Mouse (Mus musculus) heart, embryonic 16.5 days (tissue): ENCODE measurements at regions not wholly inside any gene's neighbourhood (a gene's known extent, or its start where the extent isn't known, plus 50 kb on each side); places are given as distances from the start of the nearest gene placed in this dataset.

Experiments used
- ATAC-seq: fragments of 200-750 bp; cut with Nextera tagmentation; replicated peaks from 2 replicates; pipeline ENCODE4 v1.8.0; 2017; ENCODE audit warnings: moderate number of reproducible peaks; ENCODE audit not compliant: insufficient read depth, low FRiP score; ENCODE audit errors: extremely low read depth
- H3K27ac ChIP-seq: fragments of 300-500 bp; sonication (generic); 2 replicates; pipeline ENCODE4 v1.5.1; 2014; ENCODE audit warnings: mild to moderate bottlenecking, low read length, control low read depth, moderate library complexity
- H3K27me3 ChIP-seq: fragments of 300-500 bp; sonication (generic); 2 replicates; pipeline ENCODE4 v1.6.1; 2014; ENCODE audit warnings: low read length, mixed read lengths; ENCODE audit not compliant: control insufficient read depth, insufficient read depth
- H3K36me3 ChIP-seq: fragments of 300-500 bp; sonication (generic); 2 replicates; pipeline ENCODE4 v1.6.1; 2014; ENCODE audit not compliant: control insufficient read depth, insufficient read depth
- H3K4me1 ChIP-seq: fragments of 300-500 bp; sonication (generic); 2 replicates; pipeline ENCODE4 v1.6.1; 2014; ENCODE audit warnings: low read length, mixed read lengths; ENCODE audit not compliant: control insufficient read depth, insufficient read depth
- H3K4me2 ChIP-seq: fragments of 300-500 bp; sonication (generic); 2 replicates; pipeline ENCODE4 v1.6.1; 2014; ENCODE audit warnings: low read depth, mild to moderate bottlenecking, control low read depth, low read length
- H3K4me3 ChIP-seq: fragments of 300-500 bp; sonication (generic); 2 replicates; pipeline ENCODE4 v1.5.1; 2014; ENCODE audit warnings: mild to moderate bottlenecking, control low read depth, low read length
- H3K9ac ChIP-seq: fragments of 300-500 bp; sonication (generic); 2 replicates; pipeline ENCODE4 v1.6.1; 2014; ENCODE audit warnings: low read length, control low read depth
- H3K9me3 ChIP-seq: fragments of 300-500 bp; sonication (generic); replicated peaks from 2 replicates; pipeline ENCODE4 v1.6.1; 2016; ENCODE audit warnings: low read length; ENCODE audit not compliant: control insufficient read depth
- WGBS: fragments of 180-500 bp; shearing (Covaris S2); extraction: QIAGEN DNeasy Blood & Tissue Kit; methylation state at CpG from one replicate; pipeline ENCODE4 v1.1.7; 2014; 5-methylcytosine and 5-hydroxymethylcytosine counted together

- no peak for ATAC-seq
- no peaks in the 10 kb centered on the region for H3K9me3 ChIP-seq
- 78% methylated on average over 3 of the region's 3 CpGs for WGBS
Measured at GRCm38 (mm10) chr4:12784479-12784878, 612.7 kb upstream of the Fam92a start.

GRCm38 (mm10) chr4:12784068-12784467 lies 612.3 kb upstream of the Fam92a start:
- H3K4me1 ChIP-seq, result peaks cover 15% of the 10 kb centered on the region
- H3K9ac ChIP-seq, result no peak overlapping the region
- H3K9me3 ChIP-seq, result no peaks in the 10 kb centered on the region
- H3K27ac ChIP-seq, result no peak overlapping the region
- H3K36me3 ChIP-seq, result no peaks in the 10 kb centered on the region
- H3K4me3 ChIP-seq, result no peak overlapping the region
- WGBS, result 82% methylated on average over 11 of the region's 11 CpGs
- no peak overlapping the region for H3K4me2 ChIP-seq
- no peaks in the 10 kb centered on the region for H3K27me3 ChIP-seq
- ATAC-seq, result no peak

More at GRCm38 (mm10) chr4:12784479-12784878, 612.7 kb upstream of the Fam92a start:
- no peaks in the 10 kb centered on the region for H3K36me3 ChIP-seq
- H3K4me1 ChIP-seq, result peaks cover 15% of the 10 kb centered on the region
- no peak overlapping the region for H3K4me2 ChIP-seq
- no peak overlapping the region for H3K9ac ChIP-seq
- no peak overlapping the region for H3K4me3 ChIP-seq
- H3K27me3 ChIP-seq, result no peaks in the 10 kb centered on the region
- no peak overlapping the region for H3K27ac ChIP-seq

DNA sequence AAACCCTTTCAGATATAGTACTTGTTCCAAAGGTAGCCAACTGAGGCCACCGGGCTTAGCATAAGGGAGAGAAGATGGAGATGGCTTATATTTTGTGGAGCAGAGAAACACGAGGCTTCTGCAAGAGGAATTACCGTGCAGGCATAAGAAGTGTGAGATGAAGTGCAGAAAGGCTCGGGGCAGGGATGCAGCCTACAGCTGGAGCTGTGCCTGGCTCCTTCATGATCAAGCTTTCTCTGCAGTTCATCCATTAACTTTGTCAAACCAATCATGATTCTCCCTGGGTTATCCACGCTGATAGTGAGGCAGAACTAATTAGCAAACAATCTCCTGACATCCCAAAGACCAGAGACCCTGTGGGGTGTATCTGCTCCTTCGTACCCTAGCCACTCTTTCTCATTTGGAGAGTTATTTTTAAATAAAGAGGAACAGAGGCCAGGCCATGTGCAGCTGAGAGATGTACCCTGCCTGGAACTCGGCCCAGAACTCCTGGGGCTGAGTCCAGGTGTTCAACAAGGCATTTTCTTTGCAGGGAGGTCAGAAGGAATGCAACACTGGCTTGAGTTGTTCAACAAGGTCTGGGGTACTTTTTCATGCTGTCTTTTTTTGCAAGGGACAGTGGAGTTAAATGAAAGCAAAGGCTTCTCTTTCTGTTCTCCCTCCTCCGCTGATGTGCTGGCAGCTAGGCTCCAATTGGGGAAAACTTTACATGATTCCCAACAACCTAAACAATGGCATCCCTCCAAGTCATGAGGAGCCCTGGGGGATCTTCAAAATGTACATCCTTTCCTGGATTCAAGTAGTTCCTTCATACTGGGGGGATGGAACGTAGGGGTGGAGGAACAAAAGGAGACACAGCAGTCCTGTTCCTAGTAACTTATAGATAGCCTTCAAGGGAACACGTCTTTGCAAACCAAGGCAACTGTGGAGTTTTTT lies 610.4 kb upstream of the Fam92a start:
- H3K36me3 ChIP-seq, result no peaks in the 10 kb centered on the region
- no peak overlapping the region for H3K9ac ChIP-seq
- no peak overlapping the region for H3K4me3 ChIP-seq
- H3K4me2 ChIP-seq, result peak overlapping the region; percentile 10; the same call in 1 of the 2 replicates
- no peaks in the 10 kb centered on the region for H3K27me3 ChIP-seq
- no peaks in the 10 kb centered on the region for H3K9me3 ChIP-seq
- H3K4me1 ChIP-seq, result peaks cover 15% of the 10 kb centered on the region
- peak overlapping the region; percentile 60 for H3K27ac ChIP-seq
- ATAC-seq, result peak; percentile 83
- 33% methylated on average over 10 of the region's 10 CpGs for WGBS

- Histone ChIP-seq H3K36me3 (no peaks in the 10 kb centered on the region), H3K9me3 (no peaks in the 10 kb centered on the region), H3K4me1 (peaks cover 13% of the 10 kb centered on the region), H3K27me3 (no peaks in the 10 kb centered on the region), H3K4me2 (no peak overlapping the region), H3K4me3 (no peak overlapping the region), H3K27ac (no peak overlapping the region), H3K9ac (no peak overlapping the region)
- ATAC-seq, result no peak
- 82% methylated on average over 2 of the region's 2 CpGs for WGBS
Measured at GRCm38 (mm10) chr4:12780254-12780653, 608.4 kb upstream of the Fam92a start.

DNA sequence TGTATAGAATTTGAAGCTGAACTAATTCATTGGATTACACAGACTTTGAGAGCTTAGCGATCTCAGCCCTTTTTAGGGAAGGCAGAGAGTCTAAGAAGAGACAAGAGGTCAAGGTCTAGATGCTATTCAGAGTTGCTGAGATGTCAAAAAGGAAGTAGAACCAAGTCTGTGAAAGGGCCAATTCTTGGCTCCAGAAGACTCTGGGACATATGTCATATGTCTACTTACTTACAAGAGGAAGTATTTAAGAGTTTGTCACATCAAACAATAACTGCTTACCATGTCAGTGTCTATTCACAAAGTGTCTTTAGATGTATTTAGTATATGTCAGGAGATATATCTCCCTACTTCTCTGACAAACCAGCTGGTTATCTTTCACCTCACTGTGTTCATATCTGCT lies 607.4 kb upstream of the Fam92a start:
- Histone ChIP-seq H3K9me3 (no peaks in the 10 kb centered on the region), H3K4me1 (peaks cover 13% of the 10 kb centered on the region), H3K4me3 (no peak overlapping the region), H3K27me3 (no peaks in the 10 kb centered on the region), H3K4me2 (no peak overlapping the region), H3K9ac (no peak overlapping the region), H3K36me3 (no peaks in the 10 kb centered on the region), H3K27ac (no peak overlapping the region)
- no peak for ATAC-seq
- WGBS, result 82% methylated on average over 1 of the region's 1 CpGs

DNA sequence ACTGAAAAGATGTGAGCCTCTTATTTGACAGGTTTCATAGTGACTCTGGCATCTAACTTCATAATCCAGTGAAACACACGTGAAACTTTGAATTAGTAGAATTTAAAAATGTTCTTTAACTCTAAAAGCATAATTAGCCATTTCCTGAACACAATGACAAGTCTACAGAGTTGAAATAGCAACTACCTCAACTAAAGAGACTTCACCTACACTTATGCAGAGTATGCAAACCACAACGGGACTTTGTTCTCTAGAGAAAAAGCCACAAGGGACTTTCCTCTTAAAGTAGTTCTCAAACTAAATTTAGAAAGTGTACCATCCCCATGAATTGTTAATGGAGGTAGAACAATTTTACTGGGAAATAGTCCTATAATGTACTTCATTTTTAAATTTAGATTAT lies 606.3 kb upstream of the Fam92a start:
- no peak for ATAC-seq
- H3K4me2 ChIP-seq, result no peak overlapping the region
- H3K27me3 ChIP-seq, result no peaks in the 10 kb centered on the region
- no peak overlapping the region for H3K4me3 ChIP-seq
- H3K9ac ChIP-seq, result no peak overlapping the region
- peaks cover 13% of the 10 kb centered on the region for H3K4me1 ChIP-seq
- H3K36me3 ChIP-seq, result no peaks in the 10 kb centered on the region
- 51% methylated on average over 2 of the region's 2 CpGs for WGBS
- no peaks in the 10 kb centered on the region for H3K9me3 ChIP-seq
- H3K27ac ChIP-seq, result no peak overlapping the region

GRCm38 (mm10) chr4:12776217-12776578 lies 604.4 kb upstream of the Fam92a start:
- H3K36me3 ChIP-seq, result no peaks in the 10 kb centered on the region
- ATAC-seq, result no peak
- H3K4me1 ChIP-seq, result no peaks in the 10 kb centered on the region
- no peak overlapping the region for H3K9ac ChIP-seq
- no peak overlapping the region for H3K4me2 ChIP-seq
- WGBS, result 81% methylated on average over 2 of the region's 2 CpGs
- H3K27me3 ChIP-seq, result no peaks in the 10 kb centered on the region
- H3K9me3 ChIP-seq, result no peaks in the 10 kb centered on the region
- H3K4me3 ChIP-seq, result no peak overlapping the region
- no peak overlapping the region for H3K27ac ChIP-seq

- ATAC-seq, result no peak
- H3K36me3 ChIP-seq, result no peaks in the 10 kb centered on the region
- H3K9me3 ChIP-seq, result no peaks in the 10 kb centered on the region
- H3K4me3 ChIP-seq, result no peak overlapping the region
- no peak overlapping the region for H3K4me2 ChIP-seq
- 63% methylated on average over 3 of the region's 3 CpGs for WGBS
- no peak overlapping the region for H3K9ac ChIP-seq
- H3K4me1 ChIP-seq, result no peaks in the 10 kb centered on the region
- no peaks in the 10 kb centered on the region for H3K27me3 ChIP-seq
- H3K27ac ChIP-seq, result no peak overlapping the region
Measured at GRCm38 (mm10) chr4:12775524-12776216, 603.9 kb upstream of the Fam92a start.

GRCm38 (mm10) chr4:12775090-12775489 lies 603.3 kb upstream of the Fam92a start:
- ATAC-seq, result no peak
- WGBS, result 59% methylated on average over 4 of the region's 4 CpGs
- no peak overlapping the region for H3K4me3 ChIP-seq

More at GRCm38 (mm10) chr4:12775090-12775489, 603.3 kb upstream of the Fam92a start:
- no peaks in the 10 kb centered on the region for H3K36me3 ChIP-seq
- no peaks in the 10 kb centered on the region for H3K27me3 ChIP-seq
- no peak overlapping the region for H3K27ac ChIP-seq
- H3K9me3 ChIP-seq, result no peaks in the 10 kb centered on the region
- no peak overlapping the region for H3K9ac ChIP-seq
- no peaks in the 10 kb centered on the region for H3K4me1 ChIP-seq
- H3K4me2 ChIP-seq, result no peak overlapping the region
